Mouse (Mus musculus) cerebellum, adult 2 months (tissue): ENCODE data around the gene Erp27.

Source experiments
- CTCF ChIP-seq: fragments of 200-500 bp; IDR thresholded peaks from 2 replicates; pipeline ENCODE4 v1.5.1; 2011; ENCODE audit warnings: low read depth, mild to moderate bottlenecking, control low read depth, low read length, moderate library complexity, borderline replicate concordance; ENCODE audit not compliant: insufficient read depth
- POLR2A ChIP-seq: fragments of 200-500 bp; IDR thresholded peaks from 2 replicates; pipeline ENCODE4 v1.6.1; 2011; ENCODE audit warnings: low read length, control low read depth, borderline replicate concordance; ENCODE audit not compliant: insufficient read depth

DNA sequence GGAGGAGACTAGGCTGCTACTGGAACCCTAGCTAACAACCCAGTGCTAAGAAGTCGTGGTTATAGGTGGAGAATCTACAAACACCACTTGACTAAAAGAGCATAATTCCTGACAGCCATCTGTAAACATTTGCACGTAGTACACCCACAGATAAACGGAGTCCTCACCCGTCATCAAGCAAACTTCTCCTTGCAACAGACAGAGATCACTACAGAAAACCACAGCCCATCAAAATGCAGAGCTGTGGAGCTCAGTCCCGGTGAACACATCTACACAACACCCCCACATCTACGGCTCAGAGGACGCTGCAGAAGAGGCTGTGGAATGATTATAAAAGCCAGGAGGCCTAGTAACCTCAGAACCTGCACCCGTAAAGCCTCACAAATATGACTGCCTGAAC lies 22.5 kb upstream of the Erp27 start:
- TF ChIP-seq POLR2A (no peak), CTCF (no peak)
